Mouse (Mus musculus): ENCODE results near the gene Wdr27. TPM values are rescaled to one million over a fixed set of nuclear protein-coding genes. Genes with fewer than 3 reads are reported as not detected.
"Not testable (repeated sequence)": the region's sequence is repeated elsewhere in the genome, so short reads cannot be mapped to it uniquely, and the experiment has no call there.

Gene Wdr27
- total and polyA plus RNA-seq, 3 experiments = 1.7 to 2.3 (median 2.1) TPM

- peaks cover 37 to 59% of the 10 kb centered on the region in 2 experiments for H3K36me3 ChIP-seq (replicated peaks in 1 of 2; ENCODE audit: control insufficient read depth in 1 of 2, insufficient read depth in 1 of 2, low read length in 1 of 2)
- H3K9ac ChIP-seq (ENCODE audit: insufficient read depth, low read depth) = no peak overlapping the region
- dilution Hi-C loops (cut with MboI; ENCODE audit: extremely low pct_ligation_motif_present, extremely low pct_unique_long_range_greater_than_20kb, low sequenced_read_pairs) = no loop called here
Measured at GRCm38 (mm10) chr17:14944551-14944950, 1.6 kb upstream of the Wdr27 start.

GRCm38 (mm10) chr17:14943729-14944059 lies 736 bp upstream of the Wdr27 start:
- in situ Hi-C loops (cut with MboI; ENCODE audit: low pct_ligation_motif_present, low pct_unique_long_range_greater_than_20kb, low sequenced_read_pairs) = no loop called here
- peaks cover 30 to 50% of the 10 kb centered on the region in 2 experiments for H3K36me3 ChIP-seq (replicated peaks in 1 of 2; ENCODE audit: control insufficient read depth in 1 of 2, insufficient read depth in 1 of 2, low read length in 1 of 2)
- TF ChIP-seq MAX (IDR thresholded peaks at IDR 0.05; ENCODE audit: low read length) (no peak), POLR2AphosphoS2 (IDR thresholded peaks at IDR 0.05; ENCODE audit: low read depth, low read length) (peak; percentile 33; the same call in 1 of the 2 replicates), CHD2 (IDR thresholded peaks at IDR 0.05; ENCODE audit: low read length) (0 out of 2 replicates have a peak, but pooled peaks have one; percentile 24), MAFK (IDR thresholded peaks at IDR 0.05; ENCODE audit: insufficient replicate concordance, low read length) (no peak), POLR2A (IDR thresholded peaks at IDR 0.05; ENCODE audit: low read depth, low read length) (no peak), JUN (IDR thresholded peaks at IDR 0.05; ENCODE audit: insufficient read depth, low read depth, low read length) (no peak), BHLHE40 (IDR thresholded peaks at IDR 0.05; ENCODE audit: low read depth, low read length) (no peak)

More at GRCm38 (mm10) chr17:14944551-14944950, 1.6 kb upstream of the Wdr27 start:
- H3K9me3 ChIP-seq (replicated peaks; ENCODE audit: low read length) = no peaks in the 10 kb centered on the region
- no peak overlapping the region for H3K4me3 ChIP-seq (replicated peaks in 1 of 3; ENCODE audit: low read depth in 2 of 3, low read length in 2 of 3, poor library complexity in 1 of 3)
- peaks cover 24% of the 10 kb centered on the region for H3K79me2 ChIP-seq (replicated peaks; ENCODE audit: control insufficient read depth, extremely low read depth, insufficient read depth, poor library complexity, severe bottlenecking)
- peak overlapping the region; percentile 24; the same call in 1 of the 2 replicates for H3K4me2 ChIP-seq (ENCODE audit: insufficient read depth, low read depth, poor library complexity, severe bottlenecking)
- peaks cover 4 to 28% of the 10 kb centered on the region in 2 experiments for H3K4me1 ChIP-seq (ENCODE audit: control insufficient read depth in 1 of 2, insufficient read depth in 2 of 2)
- no peak overlapping the region for H3K27ac ChIP-seq (ENCODE audit: insufficient read depth, low read depth)
- in situ Hi-C loops (cut with MboI; ENCODE audit: low pct_ligation_motif_present, low pct_unique_long_range_greater_than_20kb, low sequenced_read_pairs) = no loop called here
- no peaks in the 10 kb centered on the region for H3K27me3 ChIP-seq (replicated peaks)
- DNase-seq (ENCODE audit: extremely low read depth) = no peak
- TF ChIP-seq HCFC1 (IDR thresholded peaks at IDR 0.05; ENCODE audit: low read depth, low read length) = no peak
- no peak for TF ChIP-seq POLR2AphosphoS2 (IDR thresholded peaks at IDR 0.05; ENCODE audit: low read depth, low read length)
- no peak for TF ChIP-seq ELF1 (IDR thresholded peaks at IDR 0.05; ENCODE audit: low read depth, low read length)
- no peak for TF ChIP-seq ZMIZ1 (IDR thresholded peaks at IDR 0.05; ENCODE audit: low read depth, low read length)
- TF ChIP-seq ZKSCAN1 (IDR thresholded peaks at IDR 0.05; ENCODE audit: borderline replicate concordance, low read depth, low read length) = no peak
- TF ChIP-seq USF2 (conservative IDR thresholded peaks at IDR 0.05; ENCODE audit: low read depth, low read length) = no peak
- TF ChIP-seq E2F4 (IDR thresholded peaks at IDR 0.05; ENCODE audit: insufficient replicate concordance, low read depth, low read length) = no peak

GRCm38 (mm10) chr17:14942181-14942580 lies 777 bp downstream of the Wdr27 start:
- H3K27me3 ChIP-seq (replicated peaks); H3K9me3 ChIP-seq (replicated peaks; ENCODE audit: low read length); in situ Hi-C loops (cut with MboI; ENCODE audit: low pct_ligation_motif_present, low pct_unique_long_range_greater_than_20kb, low sequenced_read_pairs); DNase-seq (ENCODE audit: extremely low read depth); dilution Hi-C loops (cut with MboI; ENCODE audit: extremely low pct_ligation_motif_present, extremely low pct_unique_long_range_greater_than_20kb, low sequenced_read_pairs); H3K27ac ChIP-seq (ENCODE audit: insufficient read depth, low read depth): not testable (repeated sequence)
- Histone ChIP-seq H3K4me3 (replicated peaks in 1 of 3; ENCODE audit: low read depth in 2 of 3, low read length in 2 of 3, poor library complexity in 1 of 3) (peak overlapping the region in 2 of 3 experiments; percentile 79), H3K36me3 (replicated peaks in 1 of 2; ENCODE audit: control insufficient read depth in 1 of 2, insufficient read depth in 1 of 2, low read length in 1 of 2) (peaks cover 24 to 36% of the 10 kb centered on the region in 2 experiments), H3K79me2 (replicated peaks; ENCODE audit: control insufficient read depth, extremely low read depth, insufficient read depth, poor library complexity, severe bottlenecking) (peaks cover 17% of the 10 kb centered on the region), H3K9ac (ENCODE audit: insufficient read depth, low read depth) (peak overlapping the region; percentile 45; the same call in 1 of the 2 replicates), H3K4me2 (ENCODE audit: insufficient read depth, low read depth, poor library complexity, severe bottlenecking) (peak overlapping the region; percentile 44; the same call in 1 of the 2 replicates), H3K4me1 (ENCODE audit: control insufficient read depth in 1 of 2, insufficient read depth in 2 of 2) (peaks cover 4 to 28% of the 10 kb centered on the region in 2 experiments)

More at GRCm38 (mm10) chr17:14943729-14944059, 736 bp upstream of the Wdr27 start:
- Histone ChIP-seq H3K27ac (ENCODE audit: insufficient read depth, low read depth) (peak overlapping the region; percentile 29; the same call in 1 of the 2 replicates), H3K9me3 (replicated peaks; ENCODE audit: low read length) (no peaks in the 10 kb centered on the region), H3K4me1 (ENCODE audit: control insufficient read depth in 1 of 2, insufficient read depth in 2 of 2) (peaks cover 4 to 28% of the 10 kb centered on the region in 2 experiments), H3K27me3 (replicated peaks) (no peaks in the 10 kb centered on the region), H3K79me2 (replicated peaks; ENCODE audit: control insufficient read depth, extremely low read depth, insufficient read depth, poor library complexity, severe bottlenecking) (peaks cover 19% of the 10 kb centered on the region), H3K4me3 (replicated peaks in 1 of 3; ENCODE audit: low read depth in 2 of 3, low read length in 2 of 3, poor library complexity in 1 of 3) (peak overlapping the region; percentile 69 to 79 (median 79)), H3K9ac (ENCODE audit: insufficient read depth, low read depth) (peak overlapping the region; percentile 65), H3K4me2 (ENCODE audit: insufficient read depth, low read depth, poor library complexity, severe bottlenecking) (peak overlapping the region; percentile 63)
- dilution Hi-C loops (cut with MboI; ENCODE audit: extremely low pct_ligation_motif_present, extremely low pct_unique_long_range_greater_than_20kb, low sequenced_read_pairs) = no loop called here
- no peak for DNase-seq (ENCODE audit: extremely low read depth)

All from CH12.LX (cell line).